Mouse (Mus musculus) 3134 (cell line): ENCODE data around the gene Gja6.

Source experiments
- DNase-seq: peaks from one replicate; pipeline ENCODE4 v3.0.0-alpha.2; 2011; ENCODE audit warnings: low spot score; ENCODE audit not compliant: insufficient read length; ENCODE audit errors: extremely low read depth

Gja6 gene

DNA sequence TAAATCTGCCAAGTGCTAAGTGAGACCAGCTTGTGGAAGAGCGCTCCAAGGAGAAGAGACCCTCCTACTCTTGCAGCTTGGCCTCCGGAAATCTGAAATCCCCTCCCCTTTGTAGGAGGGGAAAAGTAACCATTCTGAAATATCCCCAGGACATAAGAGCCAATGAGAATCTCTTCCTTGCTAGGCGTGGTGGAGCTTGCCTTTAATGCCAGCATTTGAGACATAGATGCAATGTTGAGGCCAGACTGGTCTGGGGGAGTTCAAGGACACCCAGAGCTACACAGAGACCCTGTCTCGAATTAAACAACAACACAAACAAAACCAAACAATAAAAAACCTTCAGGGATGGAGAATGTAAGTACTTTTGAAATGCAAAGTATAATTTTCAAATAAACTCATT is at the start of gene Gja6:
Gene Gja6 (minus strand): TSS at position 101 of the 400 bp plus-strand sequence.
- DNase-seq, result no peak

DNA sequence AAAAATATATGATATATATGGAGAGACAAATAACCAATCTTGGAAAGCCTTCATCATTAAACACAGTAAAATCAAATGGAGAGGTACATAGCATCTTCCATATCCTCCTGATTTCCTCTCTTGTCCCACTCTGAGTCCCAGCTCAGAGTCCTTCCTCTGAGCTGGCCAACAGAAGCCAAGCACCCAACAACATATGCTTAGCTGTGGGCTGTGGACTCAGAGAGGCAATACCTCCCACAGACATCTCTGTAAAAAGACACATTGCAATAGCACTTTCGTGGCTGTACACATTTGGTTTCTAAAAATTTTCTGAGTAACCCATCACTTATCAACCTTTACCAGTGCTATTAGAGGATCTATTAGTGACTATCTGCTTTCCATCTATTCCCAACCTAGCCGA is 42.7 kb upstream of the Gja6 start:
- no peak for DNase-seq

DNA sequence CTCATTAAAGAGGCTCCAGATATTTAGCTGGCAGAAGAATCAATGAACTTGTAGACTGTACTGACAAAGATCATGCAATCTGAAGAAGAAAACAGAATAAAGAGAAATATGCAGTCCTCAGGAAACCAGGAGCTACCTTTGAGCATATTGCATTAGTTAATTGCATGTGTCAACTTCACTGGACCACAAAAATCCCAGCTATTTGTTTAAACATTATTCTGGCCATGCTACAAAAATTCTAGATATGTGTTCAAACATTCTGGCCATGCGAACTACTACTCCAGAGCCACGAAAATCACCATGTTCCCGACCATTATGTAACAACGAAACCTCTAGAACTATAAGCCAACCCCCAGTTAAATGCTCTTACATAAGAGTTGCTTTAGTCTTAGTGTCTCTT is 37.9 kb upstream of the Gja6 start:
- DNase-seq, result peak; percentile 14

GRCm38 (mm10) chrX:160935541-160935940 is 28.7 kb upstream of the Gja6 start:
- no peak for DNase-seq

- no peak for DNase-seq
Observed at GRCm38 (mm10) chrX:160930656-160931055, 23.8 kb upstream of the Gja6 start.

DNA sequence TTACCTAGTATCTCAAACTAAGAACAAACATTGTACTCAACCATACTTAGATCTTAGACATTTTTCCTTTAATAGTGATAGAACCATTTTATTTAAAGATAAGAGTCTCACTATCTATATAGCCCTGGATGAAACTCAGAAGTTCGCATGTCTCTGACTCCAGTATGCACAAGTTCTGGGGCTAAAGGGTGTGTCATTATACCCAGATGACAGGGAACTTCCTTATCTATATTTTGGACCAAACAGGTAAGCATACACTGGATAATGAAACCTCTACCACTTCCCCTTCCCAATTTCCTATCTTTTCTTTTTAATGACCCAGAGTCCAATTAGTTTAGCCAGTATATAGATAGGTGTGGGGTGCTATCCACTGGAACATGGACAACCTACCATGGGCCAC is 22.0 kb upstream of the Gja6 start:
- no peak for DNase-seq

- no peak for DNase-seq
Observed at GRCm38 (mm10) chrX:160919022-160919637, 12.3 kb upstream of the Gja6 start.

DNA sequence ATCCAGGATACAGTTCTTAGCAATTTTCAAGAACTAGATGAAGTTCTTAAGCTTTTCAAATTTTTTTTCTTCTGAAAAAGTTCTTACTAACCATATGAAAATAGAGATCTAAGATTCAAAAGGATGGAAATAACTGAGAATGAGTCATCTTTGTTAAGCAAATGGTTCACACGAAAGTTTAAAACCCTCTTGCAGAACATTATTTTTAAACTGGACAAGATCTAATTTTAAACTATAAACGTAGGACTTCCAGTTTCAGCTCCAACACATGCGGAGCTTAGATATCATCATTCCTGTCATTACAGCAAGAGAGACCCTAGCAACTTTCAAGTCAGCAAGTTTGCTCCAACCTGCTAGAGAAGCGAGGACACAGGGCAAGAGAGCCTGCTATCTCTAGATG is 375 bp downstream of the Gja6 start:
- DNase-seq, result no peak

DNA sequence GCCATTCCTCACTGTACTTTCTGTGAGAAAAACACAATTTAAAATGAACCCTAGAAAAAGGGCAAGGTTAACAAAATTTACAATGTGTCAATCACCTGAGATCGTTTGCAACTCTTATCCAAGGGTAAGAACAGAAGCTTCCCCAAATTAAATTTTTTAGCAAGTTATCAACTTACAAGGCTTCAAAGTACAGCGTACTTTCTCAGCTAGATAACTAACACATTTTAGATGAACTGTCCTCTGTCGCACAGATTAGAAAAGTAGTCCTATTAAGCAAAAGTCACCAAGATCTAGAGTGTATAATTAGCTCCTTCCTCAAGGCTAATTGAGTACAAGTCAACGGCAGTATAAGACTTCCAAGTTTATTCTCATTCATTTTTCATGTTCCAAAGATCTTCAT is 939 bp downstream of the Gja6 start:
- DNase-seq, result no peak

DNA sequence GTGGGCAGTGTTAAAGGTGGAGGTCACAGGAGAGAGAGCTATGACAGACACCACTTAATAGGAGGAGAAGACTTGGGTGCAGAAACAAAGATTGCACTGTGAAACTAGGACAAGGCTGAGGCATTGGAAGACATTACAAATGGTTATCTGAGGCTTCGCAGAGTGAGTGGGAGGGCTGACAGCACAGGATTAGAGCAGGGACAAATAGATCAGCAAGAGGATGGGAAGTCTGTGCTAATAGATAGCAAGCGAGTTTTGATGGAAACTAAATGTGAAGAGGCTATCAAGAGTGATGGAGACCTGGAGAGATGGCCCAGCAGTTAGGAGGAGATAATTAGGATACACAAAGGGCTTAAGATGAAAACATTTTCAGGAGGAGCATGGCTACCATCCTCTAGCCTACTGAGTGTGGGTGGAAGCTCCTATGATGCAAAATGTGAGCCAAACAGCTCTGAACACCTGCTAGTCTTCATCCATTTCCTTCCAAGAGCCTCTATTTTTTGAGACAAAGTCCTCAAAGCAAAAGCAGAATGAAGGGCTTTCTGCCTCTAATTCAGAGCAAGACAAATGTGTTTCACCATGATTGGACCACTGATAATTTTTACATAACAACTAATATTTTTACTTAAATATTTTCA is 1.7 kb downstream of the Gja6 start:
- DNase-seq, result no peak

DNA sequence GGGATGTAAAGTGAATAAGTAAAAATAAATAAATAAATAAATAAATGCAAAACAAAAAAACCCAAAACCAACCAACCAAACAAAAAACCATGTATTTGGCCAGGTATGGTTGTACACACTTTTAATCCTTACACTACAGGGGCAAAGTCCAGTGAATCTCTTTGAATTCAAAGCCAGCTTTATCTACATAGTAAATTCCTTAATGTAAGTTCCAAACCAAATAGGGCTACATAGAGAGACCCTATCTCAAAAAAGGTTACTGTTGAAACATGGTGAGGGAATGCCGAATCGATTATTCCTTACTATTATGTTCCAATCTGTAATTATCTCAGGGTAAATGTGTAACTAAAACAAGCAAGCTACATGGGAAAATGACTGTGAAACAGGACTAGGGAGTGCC is 5.7 kb downstream of the Gja6 start:
- no peak for DNase-seq

DNA sequence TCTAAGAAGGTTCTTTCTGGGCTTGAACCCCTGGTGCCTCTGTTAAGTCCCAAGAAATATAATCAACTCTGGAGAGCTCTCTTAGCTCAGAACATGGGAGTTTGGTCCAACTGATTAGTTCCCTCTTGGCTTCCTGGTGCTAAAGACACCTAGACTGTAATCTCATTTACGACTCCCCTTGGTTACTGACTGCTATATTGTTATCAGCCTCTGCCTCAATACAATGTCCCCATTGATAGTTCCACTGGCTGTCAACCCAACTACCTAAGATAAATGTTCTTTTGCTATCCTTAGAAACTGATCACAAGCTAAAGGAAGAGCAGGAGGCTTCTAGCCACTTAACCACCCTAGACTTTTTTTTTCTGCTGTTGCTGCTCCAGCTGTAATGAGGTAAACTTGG is 14.8 kb downstream of the Gja6 start:
- DNase-seq, result no peak

GRCm38 (mm10) chrX:160886301-160886700 is 20.6 kb downstream of the Gja6 start:
- no peak for DNase-seq

DNA sequence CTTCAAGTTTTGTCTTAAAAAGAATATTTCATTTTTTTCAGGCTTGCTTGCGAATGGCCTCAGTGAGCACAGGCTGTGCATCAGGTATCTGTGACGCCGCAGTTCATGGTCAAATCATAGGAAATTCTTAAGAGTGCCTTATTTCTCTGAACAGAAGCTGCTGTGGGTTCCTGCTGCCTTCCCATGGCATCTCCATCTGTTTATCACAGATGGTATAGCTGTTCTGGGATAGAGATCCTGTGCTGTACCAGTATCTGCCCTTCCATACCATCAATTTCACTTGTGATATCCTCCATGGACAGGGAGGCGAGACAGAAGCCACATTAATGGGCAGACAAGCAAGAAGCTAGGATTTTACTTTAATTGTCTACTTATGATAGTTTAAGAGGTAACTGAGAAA is 40.3 kb downstream of the Gja6 start:
- DNase-seq, result no peak

DNA sequence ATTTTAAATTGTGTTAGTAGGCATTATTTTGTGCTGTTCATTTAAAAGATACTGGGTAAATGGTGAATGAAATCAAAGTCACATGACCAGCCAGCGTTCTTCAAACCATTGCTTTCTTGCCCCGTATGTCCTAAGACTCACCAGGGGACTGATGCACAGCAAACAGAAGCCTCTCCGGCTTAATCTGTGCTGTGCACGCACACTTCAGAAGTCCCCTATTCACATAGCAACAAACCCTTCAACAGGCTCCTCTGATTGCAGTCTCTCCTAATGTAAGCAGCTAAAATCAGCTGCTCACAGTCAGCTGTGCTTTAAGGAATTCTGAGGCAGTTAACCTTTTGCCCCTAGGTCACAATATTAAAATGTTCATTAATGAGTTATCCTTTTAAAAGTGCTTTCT is 41.8 kb downstream of the Gja6 start:
- DNase-seq, result no peak

- no peak for DNase-seq
Observed at GRCm38 (mm10) chrX:160863689-160864383, 43.0 kb downstream of the Gja6 start.
